Mouse (Mus musculus): ENCODE data around the gene Ttc23. TPM values are rescaled to one million over a fixed set of nuclear protein-coding genes. Genes with fewer than 3 reads are reported as not detected.

The Ttc23 gene
- polyA plus RNA-seq, 1 experiment from 2014 or later: 36.5 TPM

- no peak overlapping the region for H3K4me3 ChIP-seq
- H3K9me3 ChIP-seq (replicated peaks): no peaks in the 10 kb centered on the region; the same call in 1 of the 2 replicates
- 67% methylated on average over 3 of the region's 3 CpGs for WGBS
- H3K27ac ChIP-seq (replicated peaks): no peak overlapping the region
- H3K36me3 ChIP-seq: peaks cover 29% of the 10 kb centered on the region
- H3K27me3 ChIP-seq (ENCODE audit: low read depth, poor library complexity, severe bottlenecking): no peaks in the 10 kb centered on the region
- H3K4me1 ChIP-seq: no peaks in the 10 kb centered on the region
- no peak for DNase-seq (ENCODE audit: low spot score)
These were observed 41.1 kb downstream of the Ttc23 start for GRCm38 (mm10) chr7:67688281-67688680.

GRCm38 (mm10) chr7:67689793-67690192 is 42.6 kb downstream of the Ttc23 start:
- no peak overlapping the region for H3K27ac ChIP-seq (replicated peaks)
- no peaks in the 10 kb centered on the region for H3K4me1 ChIP-seq
- H3K27me3 ChIP-seq (ENCODE audit: low read depth, poor library complexity, severe bottlenecking): no peaks in the 10 kb centered on the region
- H3K9me3 ChIP-seq (replicated peaks): no peaks in the 10 kb centered on the region; the same call in 1 of the 2 replicates
- 80% methylated on average over 7 of the region's 7 CpGs for WGBS
- H3K36me3 ChIP-seq: peaks cover 20% of the 10 kb centered on the region
- H3K4me3 ChIP-seq: no peak overlapping the region
- DNase-seq (ENCODE audit: low spot score): no peak

GRCm38 (mm10) chr7:67691036-67691435 is 43.8 kb downstream of the Ttc23 start:
- Histone ChIP-seq H3K4me3 (no peak overlapping the region), H3K27me3 (ENCODE audit: low read depth, poor library complexity, severe bottlenecking) (no peaks in the 10 kb centered on the region), H3K36me3 (peaks cover 8% of the 10 kb centered on the region), H3K4me1 (no peaks in the 10 kb centered on the region), H3K27ac (replicated peaks) (no peak overlapping the region), H3K9me3 (replicated peaks) (no peaks in the 10 kb centered on the region)
- no peak for DNase-seq (ENCODE audit: low spot score)
- 85% methylated on average over 6 of the region's 6 CpGs for WGBS

- WGBS: 87% methylated on average over 3 of the region's 3 CpGs
- no peaks in the 10 kb centered on the region for H3K9me3 ChIP-seq (replicated peaks)
- peaks cover 8% of the 10 kb centered on the region for H3K36me3 ChIP-seq
- H3K27ac ChIP-seq (replicated peaks): no peak overlapping the region
- no peak overlapping the region for H3K4me3 ChIP-seq
- DNase-seq (ENCODE audit: low spot score): no peak
- no peaks in the 10 kb centered on the region for H3K27me3 ChIP-seq (ENCODE audit: low read depth, poor library complexity, severe bottlenecking)
- H3K4me1 ChIP-seq: no peaks in the 10 kb centered on the region
These were observed 44.9 kb downstream of the Ttc23 start for GRCm38 (mm10) chr7:67692141-67692540.

- H3K36me3 ChIP-seq: peaks cover 14% of the 10 kb centered on the region
- 92% methylated on average over 23 of the region's 23 CpGs for WGBS
These were observed 45.8 kb downstream of the Ttc23 start for GRCm38 (mm10) chr7:67692791-67693538.

GRCm38 (mm10) chr7:67695906-67696305 is 48.7 kb downstream of the Ttc23 start:
- H3K27me3 ChIP-seq (ENCODE audit: low read depth, poor library complexity, severe bottlenecking): no peaks in the 10 kb centered on the region
- H3K36me3 ChIP-seq: peaks cover 35% of the 10 kb centered on the region
- no peak overlapping the region for H3K27ac ChIP-seq (replicated peaks)
- DNase-seq (ENCODE audit: low spot score): no peak
- H3K9me3 ChIP-seq (replicated peaks): no peaks in the 10 kb centered on the region
- H3K4me3 ChIP-seq: no peak overlapping the region
- peaks cover 5% of the 10 kb centered on the region; the same call in 1 of the 2 replicates for H3K4me1 ChIP-seq
- WGBS: 92% methylated on average over 7 of the region's 7 CpGs

More at GRCm38 (mm10) chr7:67692791-67693538, 45.8 kb downstream of the Ttc23 start:
- no peak overlapping the region for H3K4me3 ChIP-seq
- H3K4me1 ChIP-seq: no peaks in the 10 kb centered on the region
- no peaks in the 10 kb centered on the region for H3K9me3 ChIP-seq (replicated peaks)
- no peaks in the 10 kb centered on the region for H3K27me3 ChIP-seq (ENCODE audit: low read depth, poor library complexity, severe bottlenecking)
- no peak overlapping the region; the same call in 1 of the 2 replicates for H3K27ac ChIP-seq (replicated peaks)
- no peak for DNase-seq (ENCODE audit: low spot score)

- Histone ChIP-seq H3K36me3 (peaks cover 38% of the 10 kb centered on the region), H3K4me1 (peaks cover 5% of the 10 kb centered on the region; the same call in 1 of the 2 replicates), H3K27me3 (ENCODE audit: low read depth, poor library complexity, severe bottlenecking) (no peaks in the 10 kb centered on the region), H3K9me3 (replicated peaks) (no peaks in the 10 kb centered on the region), H3K27ac (replicated peaks) (no peak overlapping the region), H3K4me3 (no peak overlapping the region)
- WGBS: 94% methylated on average over 28 of the region's 28 CpGs
- DNase-seq (ENCODE audit: low spot score): no peak
These were observed 50.9 kb downstream of the Ttc23 start for GRCm38 (mm10) chr7:67697892-67698630.

GRCm38 (mm10) chr7:67699301-67699700 is 52.1 kb downstream of the Ttc23 start:
- no peak overlapping the region for H3K27ac ChIP-seq (replicated peaks)
- WGBS: 89% methylated on average over 4 of the region's 4 CpGs
- H3K36me3 ChIP-seq: peaks cover 40% of the 10 kb centered on the region
- H3K4me3 ChIP-seq: no peak overlapping the region
- H3K4me1 ChIP-seq: peaks cover 5% of the 10 kb centered on the region; the same call in 1 of the 2 replicates
- H3K9me3 ChIP-seq (replicated peaks): no peaks in the 10 kb centered on the region
- no peaks in the 10 kb centered on the region for H3K27me3 ChIP-seq (ENCODE audit: low read depth, poor library complexity, severe bottlenecking)
- no peak for DNase-seq (ENCODE audit: low spot score)

GRCm38 (mm10) chr7:67700846-67701245 is 53.6 kb downstream of the Ttc23 start:
- Histone ChIP-seq H3K27ac (replicated peaks) (no peak overlapping the region), H3K27me3 (ENCODE audit: low read depth, poor library complexity, severe bottlenecking) (no peaks in the 10 kb centered on the region), H3K9me3 (replicated peaks) (no peaks in the 10 kb centered on the region), H3K4me3 (no peak overlapping the region), H3K4me1 (peaks cover 5% of the 10 kb centered on the region; the same call in 1 of the 2 replicates), H3K36me3 (peaks cover 54% of the 10 kb centered on the region)
- DNase-seq (ENCODE audit: low spot score): peak; percentile 39

GRCm38 (mm10) chr7:67701252-67701914 is 54.2 kb downstream of the Ttc23 start:
- 74% methylated on average over 17 of the region's 17 CpGs for WGBS
- Histone ChIP-seq H3K36me3 (peaks cover 56% of the 10 kb centered on the region), H3K4me3 (no peak overlapping the region), H3K9me3 (replicated peaks) (no peaks in the 10 kb centered on the region), H3K4me1 (peaks cover 5% of the 10 kb centered on the region; the same call in 1 of the 2 replicates), H3K27me3 (ENCODE audit: low read depth, poor library complexity, severe bottlenecking) (no peaks in the 10 kb centered on the region), H3K27ac (replicated peaks) (no peak overlapping the region)
- no peak for DNase-seq (ENCODE audit: low spot score)

- Histone ChIP-seq H3K4me1 (no peaks in the 10 kb centered on the region), H3K27me3 (ENCODE audit: low read depth, poor library complexity, severe bottlenecking) (no peaks in the 10 kb centered on the region), H3K36me3 (peaks cover 66% of the 10 kb centered on the region), H3K4me3 (no peak overlapping the region), H3K9me3 (replicated peaks) (no peaks in the 10 kb centered on the region), H3K27ac (replicated peaks) (no peak overlapping the region)
- DNase-seq (ENCODE audit: low spot score): no peak
- 88% methylated on average over 6 of the region's 6 CpGs for WGBS
These were observed 61.0 kb downstream of the Ttc23 start for GRCm38 (mm10) chr7:67708160-67708559.

GRCm38 (mm10) chr7:67710216-67710615 is 63.0 kb downstream of the Ttc23 start:
- H3K36me3 ChIP-seq: peaks cover 69% of the 10 kb centered on the region
- no peaks in the 10 kb centered on the region for H3K27me3 ChIP-seq (ENCODE audit: low read depth, poor library complexity, severe bottlenecking)
- no peak overlapping the region for H3K4me3 ChIP-seq
- 92% methylated on average over 7 of the region's 7 CpGs for WGBS
- no peak overlapping the region for H3K27ac ChIP-seq (replicated peaks)
- no peaks in the 10 kb centered on the region for H3K9me3 ChIP-seq (replicated peaks)
- DNase-seq (ENCODE audit: low spot score): no peak
- H3K4me1 ChIP-seq: peaks cover 7% of the 10 kb centered on the region; the same call in 1 of the 2 replicates
